ENCODE assay signal across 19 mouse cellular contexts in genomic region chr1:189499703-189500102, GRCm38 (mm10).
"Had no signal": no experiment of that assay in that cellular context is flagged by ENCODE, and none has a peak within 500 bp of the region (broad histone marks: within the 10 kb centered on the region; RNA-seq: fewer than 3 reads in every experiment).

No protein-coding gene starts in this region.

- H3K36me3 ChIP-seq: midbrain, embryonic 10.5 days; midbrain, embryonic 12.5 days; neural tube, embryonic 13.5 days; neural tube, embryonic 15.5 days had no signal

- H3K9me3 ChIP-seq: midbrain, embryonic 10.5 days; midbrain, embryonic 12.5 days; neural tube, embryonic 13.5 days; neural tube, embryonic 15.5 days had no signal

- H3K27ac ChIP-seq: midbrain, embryonic 10.5 days; midbrain, embryonic 12.5 days; neural tube, embryonic 13.5 days; neural tube, embryonic 15.5 days had no signal

- H3K4me2 ChIP-seq: lung, embryonic 14.5 days; midbrain, embryonic 12.5 days; neural tube, embryonic 13.5 days; neural tube, embryonic 15.5 days had no signal

- H3K9ac ChIP-seq: liver, postnatal 0 days; lung, embryonic 14.5 days; midbrain, embryonic 12.5 days; neural tube, embryonic 13.5 days; neural tube, embryonic 15.5 days had no signal

- H3K27me3 ChIP-seq: midbrain, embryonic 12.5 days; neural tube, embryonic 13.5 days; neural tube, embryonic 15.5 days had no signal

- H3K4me3 ChIP-seq: midbrain, embryonic 10.5 days; midbrain, embryonic 12.5 days; myocyte; neural tube, embryonic 13.5 days; neural tube, embryonic 15.5 days had no signal

- DNase-seq: liver, postnatal 0 days; lung, embryonic 14.5 days; lung, postnatal 10 days; lung, postnatal 4 days; midbrain, embryonic 14.5 days; retina, postnatal 1 day; right cerebral cortex, adult 18-20 months; right cerebral cortex, postnatal 25 days; right cerebral cortex, postnatal 4 days; spleen, adult 18-20 months; thymus, adult 2 months; thymus, postnatal 25 days; thymus, postnatal 4 days had no signal

- ATAC-seq: liver, postnatal 0 days; midbrain, embryonic 16.5 days had no signal
